20 mouse cellular contexts compared by ENCODE assay signal in genomic region chr7:49520504-49520903, GRCm38 (mm10).
DNase-seq lines count a peak whose midpoint lies in the region; ATAC-seq and TF ChIP-seq lines count a peak whose summit lies in the region.
"Had no signal": no experiment of that assay in that cellular context is flagged by ENCODE, and none has a peak within 500 bp of the region (broad histone marks: within the 10 kb centered on the region; RNA-seq: fewer than 3 reads in every experiment).

No protein-coding gene starts in this region.

- ATAC-seq in embryonic facial prominence, embryonic 13.5 days (ENCODE audit: insufficient number of reproducible peaks, insufficient read depth, low FRiP score, low TSS enrichment, low read depth), result no peak
- no peak for ATAC-seq in kidney, embryonic 14.5 days (ENCODE audit: low FRiP score, low TSS enrichment)
- ATAC-seq: CD4-positive, CD25-positive, alpha-beta regulatory T cell, adult 4 months; forebrain, embryonic 14.5 days; liver, postnatal 0 days had no signal

- no peaks in the 10 kb centered on the region for H3K36me3 ChIP-seq in embryonic facial prominence, embryonic 13.5 days
- no peaks in the 10 kb centered on the region for H3K36me3 ChIP-seq in embryonic facial prominence, embryonic 10.5 days (replicated peaks)
- no peaks in the 10 kb centered on the region for H3K36me3 ChIP-seq in kidney, embryonic 14.5 days (ENCODE audit: control insufficient read depth, insufficient read depth, low read length)
- no peaks in the 10 kb centered on the region for H3K36me3 ChIP-seq in limb, embryonic 10.5 days
- H3K36me3 ChIP-seq: midbrain, embryonic 10.5 days; neural tube, embryonic 12.5 days had no signal

- no peak overlapping the region for H3K4me3 ChIP-seq in embryonic facial prominence, embryonic 13.5 days
- H3K4me3 ChIP-seq in embryonic facial prominence, embryonic 10.5 days, result no peak overlapping the region
- H3K4me3 ChIP-seq in layer of hippocampus, adult 2 months, result no peak overlapping the region
- no peak overlapping the region for H3K4me3 ChIP-seq in kidney, embryonic 14.5 days (ENCODE audit: low read length)
- H3K4me3 ChIP-seq in limb, embryonic 10.5 days, result no peak overlapping the region
- H3K4me3 ChIP-seq: midbrain, embryonic 10.5 days; neural tube, embryonic 12.5 days had no signal

- WGBS in embryonic facial prominence, embryonic 13.5 days, result 43% methylated on average over 2 of the region's 2 CpGs
- 45% methylated on average over 2 of the region's 2 CpGs for WGBS in embryonic facial prominence, embryonic 10.5 days
- WGBS in kidney, embryonic 14.5 days, result 57% methylated on average over 2 of the region's 2 CpGs
- 56% methylated on average over 2 of the region's 2 CpGs for WGBS in limb, embryonic 10.5 days

- H3K4me1 ChIP-seq in embryonic facial prominence, embryonic 13.5 days, result peaks cover 51% of the 10 kb centered on the region
- peaks cover 51% of the 10 kb centered on the region for H3K4me1 ChIP-seq in embryonic facial prominence, embryonic 10.5 days
- H3K4me1 ChIP-seq in kidney, embryonic 14.5 days (ENCODE audit: control insufficient read depth, insufficient read depth, low read length), result peaks cover 46% of the 10 kb centered on the region
- H3K4me1 ChIP-seq in limb, embryonic 10.5 days, result peaks cover 50% of the 10 kb centered on the region

- DNase-seq in embryonic facial prominence, embryonic 10.5 days (ENCODE audit: low spot score), result no peak
- no peak for DNase-seq in layer of hippocampus, adult 2 months (ENCODE audit: low spot score in 2 of 2)
- DNase-seq in layer of hippocampus, adult 11-12 months (ENCODE audit: low spot score), result no peak
- no peak for DNase-seq in limb, embryonic 10.5 days (ENCODE audit: low spot score)
- no peak for DNase-seq in cerebellum, adult 9-10 months
- no peak for DNase-seq in lung, postnatal 25 days (ENCODE audit: low spot score)
- DNase-seq: cerebellum, postnatal 10 days; embryo, embryonic 11 days; heart, postnatal 4 days; layer of hippocampus, adult 9-11 months; liver, postnatal 0 days; lung, postnatal 4 days; right cerebral cortex, postnatal 14 days; thymus, postnatal 14 days had no signal

- no peak overlapping the region for H3K27ac ChIP-seq in embryonic facial prominence, embryonic 13.5 days
- no peak overlapping the region for H3K27ac ChIP-seq in embryonic facial prominence, embryonic 10.5 days (replicated peaks)
- H3K27ac ChIP-seq in layer of hippocampus, adult 2 months, result peak overlapping the region; percentile 14; the same call in 1 of the 2 replicates
- H3K27ac ChIP-seq in kidney, embryonic 14.5 days (ENCODE audit: low read depth, low read length), result peak overlapping the region; percentile 57; the same call in 1 of the 2 replicates
- H3K27ac ChIP-seq in limb, embryonic 10.5 days, result 0 out of 2 replicates have a peak overlapping the region, but pooled peaks have one; percentile 21
- H3K27ac ChIP-seq: midbrain, embryonic 10.5 days; neural tube, embryonic 12.5 days had no signal

- no peak for TF ChIP-seq CTCF in layer of hippocampus, adult 2 months (conservative IDR thresholded peaks at IDR 0.05)

- no peak overlapping the region for H3K4me2 ChIP-seq in embryonic facial prominence, embryonic 13.5 days
- peak overlapping the region; percentile 58; the same call in 1 of the 2 replicates for H3K4me2 ChIP-seq in kidney, embryonic 14.5 days (replicated peaks; ENCODE audit: low read depth, low read length)
- H3K4me2 ChIP-seq: neural tube, embryonic 12.5 days had no signal

- H3K9me3 ChIP-seq in embryonic facial prominence, embryonic 13.5 days, result no peaks in the 10 kb centered on the region
- no peaks in the 10 kb centered on the region for H3K9me3 ChIP-seq in embryonic facial prominence, embryonic 10.5 days
- H3K9me3 ChIP-seq in kidney, embryonic 14.5 days (ENCODE audit: control insufficient read depth, low read length), result no peaks in the 10 kb centered on the region
- no peaks in the 10 kb centered on the region for H3K9me3 ChIP-seq in limb, embryonic 10.5 days (replicated peaks)
- H3K9me3 ChIP-seq: midbrain, embryonic 10.5 days; neural tube, embryonic 12.5 days had no signal

- 0 out of 2 replicates have a peak overlapping the region, but pooled peaks have one; percentile 6 for H3K9ac ChIP-seq in embryonic facial prominence, embryonic 13.5 days
- no peak overlapping the region for H3K9ac ChIP-seq in kidney, embryonic 14.5 days (ENCODE audit: low read depth, low read length)
- H3K9ac ChIP-seq: liver, postnatal 0 days; neural tube, embryonic 12.5 days had no signal

- H3K27me3 ChIP-seq in embryonic facial prominence, embryonic 13.5 days, result peaks cover 28% of the 10 kb centered on the region
- peaks cover 73% of the 10 kb centered on the region for H3K27me3 ChIP-seq in embryonic facial prominence, embryonic 10.5 days (replicated peaks; ENCODE audit: low read depth, poor library complexity, severe bottlenecking)
- H3K27me3 ChIP-seq in kidney, embryonic 14.5 days (ENCODE audit: control insufficient read depth, insufficient read depth, low read length), result no peaks in the 10 kb centered on the region
- H3K27me3 ChIP-seq in limb, embryonic 10.5 days (ENCODE audit: low read depth, poor library complexity, severe bottlenecking), result peaks cover 22% of the 10 kb centered on the region

Comparison
In these comparisons a context has a peak if more than half of its experiments do, and no peak if none do; other contexts are left out.
1. H3K27ac ChIP-seq: peak in layer of hippocampus, adult 2 months (single experiment), kidney, embryonic 14.5 days (single experiment) and limb, embryonic 10.5 days (single experiment); none in embryonic facial prominence, embryonic 13.5 days (single experiment) and embryonic facial prominence, embryonic 10.5 days (single experiment).